Mouse (Mus musculus): Measurements from ENCODE around the gene Gm13276.
"Not testable (repeated sequence)": the region's sequence is repeated elsewhere in the genome, so short reads cannot be mapped to it uniquely, and the experiment has no call there.

Gene Gm13276

GRCm38 (mm10) chr4:88785409-88785808 is at the start of gene Gm13276:
Gm13276 (plus strand) TSS chr4:88785709.
- in situ Hi-C loops (cut with MseI, MboI) = not testable (repeated sequence)

GRCm38 (mm10) chr4:88738480-88738879 is 47.0 kb upstream of the Gm13276 start:
- in situ Hi-C loops (cut with MseI, MboI) = no loop called here

GRCm38 (mm10) chr4:88739036-88739435 is 46.5 kb upstream of the Gm13276 start:
- in situ Hi-C loops (cut with MseI, MboI) = no loop called here

- in situ Hi-C loops (cut with MseI, MboI) = no loop called here
Measured at GRCm38 (mm10) chr4:88741426-88741825, 44.1 kb upstream of the Gm13276 start.

- in situ Hi-C loops (cut with MseI, MboI) = no loop called here
Measured at GRCm38 (mm10) chr4:88742771-88743371, 42.6 kb upstream of the Gm13276 start.

GRCm38 (mm10) chr4:88744207-88744606 is 41.3 kb upstream of the Gm13276 start:
- in situ Hi-C loops (cut with MseI, MboI) = no loop called here

- in situ Hi-C loops (cut with MseI, MboI) = no loop called here
Measured at GRCm38 (mm10) chr4:88749926-88750325, 35.6 kb upstream of the Gm13276 start.

- in situ Hi-C loops (cut with MseI, MboI) = not testable (repeated sequence)
Measured at GRCm38 (mm10) chr4:88754818-88755340, 30.6 kb upstream of the Gm13276 start, which contains the start of gene Gm13271. Gm13271 (plus strand) TSS chr4:88754868.

GRCm38 (mm10) chr4:88756581-88757513 is 28.7 kb upstream of the Gm13276 start:
- in situ Hi-C loops (cut with MseI, MboI) = not testable (repeated sequence)

- in situ Hi-C loops (cut with MseI, MboI) = not testable (repeated sequence)
Measured at GRCm38 (mm10) chr4:88757628-88758031, 27.9 kb upstream of the Gm13276 start.

GRCm38 (mm10) chr4:88758751-88759150 is 26.8 kb upstream of the Gm13276 start:
- in situ Hi-C loops (cut with MseI, MboI) = not testable (repeated sequence)

- in situ Hi-C loops (cut with MseI, MboI) = not testable (repeated sequence)
Measured at GRCm38 (mm10) chr4:88759610-88760268, 25.8 kb upstream of the Gm13276 start, which contains the start of gene Gm13283. Gm13283 (plus strand) TSS chr4:88760119.

GRCm38 (mm10) chr4:88760431-88760830 is 25.1 kb upstream of the Gm13276 start:
- in situ Hi-C loops (cut with MseI, MboI) = not testable (repeated sequence)

GRCm38 (mm10) chr4:88761776-88762175 is 23.7 kb upstream of the Gm13276 start:
- in situ Hi-C loops (cut with MseI, MboI) = not testable (repeated sequence)

- in situ Hi-C loops (cut with MseI, MboI) = not testable (repeated sequence)
Measured at GRCm38 (mm10) chr4:88762341-88762740, 23.2 kb upstream of the Gm13276 start.

- in situ Hi-C loops (cut with MseI, MboI) = not testable (repeated sequence)
Measured at GRCm38 (mm10) chr4:88763384-88764018, 22.0 kb upstream of the Gm13276 start.

GRCm38 (mm10) chr4:88773534-88773933 is 12.0 kb upstream of the Gm13276 start, which contains the start of gene Gm13290:
Gm13290 (plus strand) TSS chr4:88773834.
- in situ Hi-C loops (cut with MseI, MboI) = not testable (repeated sequence)

- in situ Hi-C loops (cut with MseI, MboI) = not testable (repeated sequence)
Measured at GRCm38 (mm10) chr4:88776622-88777021, 8.9 kb upstream of the Gm13276 start, which contains the start of gene Gm13289. Gm13289 (plus strand) TSS chr4:88776922.

- in situ Hi-C loops (cut with MseI, MboI) = not testable (repeated sequence)
Measured at GRCm38 (mm10) chr4:88779550-88779949, 6.0 kb upstream of the Gm13276 start, which contains the start of gene Gm13272. Gm13272 (plus strand) TSS chr4:88779850.

- in situ Hi-C loops (cut with MseI, MboI) = not testable (repeated sequence)
Measured at GRCm38 (mm10) chr4:88780320-88780719, 5.2 kb upstream of the Gm13276 start.

GRCm38 (mm10) chr4:88781831-88782230 is 3.7 kb upstream of the Gm13276 start, which contains the start of gene Ifnz:
Ifnz (plus strand) TSS chr4:88782131.
- in situ Hi-C loops (cut with MseI, MboI) = not testable (repeated sequence)
